Mouse (Mus musculus): ENCODE measurements around the gene Dnali1. TPM values are rescaled to one million over a fixed set of nuclear protein-coding genes. Genes with fewer than 3 reads are reported as not detected.

Dnali1 gene
- polyA plus RNA-seq (2014; fragmentation: Illumina TruSeq; extraction: RNeasy Lipid Tissue Mini Kit (QIAGEN cat#74804)): 2.6 TPM

GRCm38 (mm10) chr4:125065517-125066307 lies at the start of gene Dnali1:
Gene Dnali1 (minus strand): TSS chr4:125065703.

DNA sequence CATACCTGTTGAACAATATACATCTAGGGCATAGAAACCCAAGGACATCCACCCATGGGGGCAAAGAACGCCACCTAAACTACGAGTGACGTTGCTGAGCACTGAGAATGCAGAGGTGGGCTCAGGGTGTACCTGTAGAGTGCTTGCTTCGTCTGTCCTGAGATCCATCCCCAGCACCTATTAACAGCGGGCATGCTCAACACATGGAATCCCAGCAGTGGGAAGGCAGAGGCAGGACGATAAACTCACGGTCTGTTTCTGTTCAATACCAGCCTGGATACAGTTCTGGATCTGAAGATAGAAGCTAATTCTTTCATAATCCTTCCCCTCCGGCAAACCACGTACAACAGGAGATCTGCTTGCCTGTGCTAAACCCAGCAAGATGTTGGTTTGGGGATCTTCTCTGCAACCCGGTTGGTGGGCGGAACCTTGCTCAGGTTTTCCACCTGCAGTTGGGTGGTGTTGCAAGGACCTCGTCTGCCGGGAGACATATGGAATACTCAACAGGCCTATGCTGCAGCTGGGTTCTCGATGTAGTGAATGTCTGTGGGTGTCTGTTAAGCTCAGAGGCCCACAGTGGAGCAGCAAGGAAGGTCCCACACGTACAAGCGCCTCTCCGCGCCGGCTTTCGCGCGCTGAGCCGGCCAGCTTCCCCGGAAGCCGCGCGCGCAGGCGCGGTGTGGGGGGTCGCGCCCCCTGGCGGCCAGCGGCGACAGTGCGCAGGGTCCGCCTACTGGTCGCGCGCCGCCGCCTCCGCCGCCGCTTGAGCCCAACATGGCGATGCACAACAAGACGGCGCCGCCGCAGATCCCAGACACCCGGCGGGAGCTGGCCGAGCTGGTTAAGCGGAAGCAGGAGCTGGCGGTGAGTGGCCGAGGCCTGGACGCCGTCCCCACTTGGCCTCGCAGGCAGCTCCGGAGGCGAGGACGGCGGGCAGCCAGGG lies 19.2 kb upstream of the Dnali1 start, which contains the start of gene Meaf6:
Gene Meaf6 (plus strand): TSS at position 732 of the 943 bp plus-strand sequence.

DNA sequence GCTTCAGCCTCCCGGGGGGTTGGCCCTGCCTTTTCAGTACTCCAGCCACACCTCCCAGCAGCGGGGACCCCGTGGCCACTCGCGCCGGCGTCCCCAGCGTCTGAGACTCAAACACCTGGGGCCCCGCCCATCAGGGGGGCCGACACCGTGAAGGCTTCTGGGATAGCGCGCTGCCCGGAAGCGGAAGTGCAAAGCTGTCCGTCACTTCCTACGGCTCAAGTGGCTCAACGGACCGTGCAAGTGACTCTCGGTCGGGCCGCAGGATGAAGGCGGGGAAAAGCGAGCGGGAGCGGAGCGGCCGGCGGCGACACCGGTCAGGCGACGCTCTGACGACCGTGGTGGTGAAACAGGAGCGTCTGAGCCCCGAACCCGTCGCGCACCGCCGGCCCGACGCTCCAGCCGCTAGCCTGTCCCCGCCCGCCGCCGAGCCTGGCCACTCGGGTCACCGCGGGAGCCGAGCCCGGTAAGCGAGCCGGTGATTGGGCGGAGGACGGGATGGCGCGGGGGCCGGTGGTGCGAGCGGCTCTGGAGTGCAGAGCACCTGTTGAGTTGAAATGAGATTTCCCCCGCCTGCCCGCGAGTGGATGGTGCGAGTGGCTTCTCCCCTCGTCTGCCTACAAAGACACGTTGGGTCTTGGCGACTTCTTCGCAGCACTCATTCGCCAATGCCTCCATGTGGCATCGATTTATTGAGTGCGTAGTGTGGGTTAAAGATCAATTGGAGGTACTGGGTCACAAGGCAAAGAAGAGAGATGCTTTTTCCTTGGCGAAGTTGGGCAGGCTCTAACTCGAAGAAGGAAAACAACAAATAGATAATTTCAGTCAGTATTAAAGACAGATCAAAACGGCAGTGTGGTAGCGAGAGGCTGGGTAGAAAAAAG lies 1.2 kb upstream of the Dnali1 start, which contains the start of gene Snip1:
Gene Snip1 (plus strand): TSS at position 183 of the 881 bp plus-strand sequence.

DNA sequence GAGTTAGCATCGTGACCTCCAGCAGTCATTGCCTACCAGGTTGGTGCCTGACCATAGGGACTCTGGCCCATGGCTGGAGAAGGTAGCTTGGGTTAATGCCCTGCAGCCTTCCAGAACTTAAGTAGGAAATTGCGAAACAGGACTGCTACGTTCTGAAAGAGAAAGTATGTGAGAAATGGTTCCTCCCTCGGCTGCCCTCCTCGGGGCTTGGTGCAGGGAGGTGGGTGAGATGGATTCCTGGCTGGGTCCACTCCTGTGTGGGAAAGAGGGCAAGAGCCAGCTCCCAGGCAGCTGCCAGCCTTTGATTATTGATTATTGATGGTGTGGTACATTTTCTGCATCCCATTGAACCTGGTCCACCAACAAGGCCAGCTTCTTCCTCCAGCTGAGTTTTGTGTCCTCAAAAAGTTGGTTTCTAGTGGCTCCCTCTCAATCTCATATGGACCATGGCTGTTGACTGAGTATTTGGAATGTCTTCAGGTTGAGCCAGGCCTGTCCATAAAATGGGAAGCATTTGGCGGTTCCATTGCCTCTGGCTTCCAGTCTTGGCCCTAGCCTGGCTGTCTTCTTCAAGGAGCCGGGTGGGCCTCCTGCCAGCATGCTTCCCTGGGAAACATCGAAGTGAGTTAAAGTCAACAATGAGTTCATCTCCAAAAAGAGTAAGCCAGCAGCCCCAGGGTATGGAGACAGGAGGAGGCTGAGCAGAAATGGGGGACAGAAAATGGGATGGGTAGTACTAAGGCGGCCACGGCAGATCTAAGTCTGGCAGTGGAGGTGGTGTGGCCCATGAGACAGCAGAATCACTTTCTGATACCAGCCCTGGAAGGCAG lies 49.5 kb downstream of the Dnali1 start, which contains the start of gene Gnl2:
Gene Gnl2 (plus strand): TSS at position 780 of the 830 bp plus-strand sequence.

Other genes starting within 250 kb of the Dnali1 start
- gene Yrdc, start 215.0 kb downstream of the Dnali1 start, polyA plus RNA-seq (2014; fragmentation: Illumina TruSeq; extraction: RNeasy Lipid Tissue Mini Kit (QIAGEN cat#74804)): 23.4 TPM
- 4.1 TPM for gene 1110065P20Rik, start 214.5 kb downstream of the Dnali1 start, polyA plus RNA-seq (2014; fragmentation: Illumina TruSeq; extraction: RNeasy Lipid Tissue Mini Kit (QIAGEN cat#74804))
- gene Maneal, start 203.5 kb downstream of the Dnali1 start, polyA plus RNA-seq (2014; fragmentation: Illumina TruSeq; extraction: RNeasy Lipid Tissue Mini Kit (QIAGEN cat#74804)): 0.60 TPM
- not detected for gene Epha10, start 184.8 kb downstream of the Dnali1 start, polyA plus RNA-seq (2014; fragmentation: Illumina TruSeq; extraction: RNeasy Lipid Tissue Mini Kit (QIAGEN cat#74804))
- gene 9930104L06Rik, start 128.7 kb downstream of the Dnali1 start, polyA plus RNA-seq (2014; fragmentation: Illumina TruSeq; extraction: RNeasy Lipid Tissue Mini Kit (QIAGEN cat#74804)): 5.5 TPM
- gene Cdca8, start 126.4 kb downstream of the Dnali1 start, polyA plus RNA-seq (2014; fragmentation: Illumina TruSeq; extraction: RNeasy Lipid Tissue Mini Kit (QIAGEN cat#74804)): 71.4 TPM
- gene Rspo1, start 79.3 kb downstream of the Dnali1 start, polyA plus RNA-seq (2014; fragmentation: Illumina TruSeq; extraction: RNeasy Lipid Tissue Mini Kit (QIAGEN cat#74804)): 6.4 TPM
- 78.1 TPM for gene Gnl2, start 49.1 kb downstream of the Dnali1 start, polyA plus RNA-seq (2014; fragmentation: Illumina TruSeq; extraction: RNeasy Lipid Tissue Mini Kit (QIAGEN cat#74804))
- gene Snip1, start 969 bp upstream of the Dnali1 start, polyA plus RNA-seq (2014; fragmentation: Illumina TruSeq; extraction: RNeasy Lipid Tissue Mini Kit (QIAGEN cat#74804)): 20.3 TPM
- gene Meaf6, start 19.4 kb upstream of the Dnali1 start, polyA plus RNA-seq (2014; fragmentation: Illumina TruSeq; extraction: RNeasy Lipid Tissue Mini Kit (QIAGEN cat#74804)): 32.0 TPM
- not detected for gene Zc3h12a, start 62.1 kb upstream of the Dnali1 start, polyA plus RNA-seq (2014; fragmentation: Illumina TruSeq; extraction: RNeasy Lipid Tissue Mini Kit (QIAGEN cat#74804))